Mouse (Mus musculus) WW6 (cell line): ENCODE data around the gene Clip3.

ENCODE experiments used
- DNase-seq: peaks from one replicate; pipeline ENCODE4 v3.0.0-alpha.2; 2013; ENCODE audit warnings: low read depth, low spot score

Gene Clip3

GRCm38 (mm10) chr7:30291215-30292131 lies at the start of gene Clip3:
Clip3 (plus strand) TSS chr7:30291728.
- DNase-seq: no peak

- DNase-seq: no peak
Observed at GRCm38 (mm10) chr7:30251956-30252954, 39.3 kb upstream of the Clip3 start.

- DNase-seq: no peak
Observed at GRCm38 (mm10) chr7:30265041-30265440, 26.5 kb upstream of the Clip3 start.

- no peak for DNase-seq
Observed at GRCm38 (mm10) chr7:30265531-30265930, 26.0 kb upstream of the Clip3 start.

DNA sequence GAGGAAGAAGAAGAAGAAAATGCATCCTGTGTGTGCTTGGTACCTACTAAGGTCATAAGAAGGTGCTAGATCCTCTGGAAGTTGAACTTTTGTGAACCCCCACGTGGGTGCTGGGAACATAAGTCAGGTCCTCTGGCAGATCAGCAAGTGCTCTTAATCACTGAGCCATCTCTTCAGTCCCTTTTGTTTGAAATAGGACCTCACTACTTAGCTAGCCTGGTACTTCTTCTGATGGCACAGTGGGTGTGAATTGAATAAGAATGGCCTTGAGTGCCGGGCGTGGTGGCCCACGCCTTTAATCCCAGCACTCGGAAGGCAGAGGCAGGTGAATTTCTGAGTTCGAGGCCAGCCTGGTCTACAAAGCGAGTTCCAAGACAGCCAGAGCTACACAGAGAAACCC lies 25.6 kb upstream of the Clip3 start:
- peak; percentile 77 for DNase-seq

DNA sequence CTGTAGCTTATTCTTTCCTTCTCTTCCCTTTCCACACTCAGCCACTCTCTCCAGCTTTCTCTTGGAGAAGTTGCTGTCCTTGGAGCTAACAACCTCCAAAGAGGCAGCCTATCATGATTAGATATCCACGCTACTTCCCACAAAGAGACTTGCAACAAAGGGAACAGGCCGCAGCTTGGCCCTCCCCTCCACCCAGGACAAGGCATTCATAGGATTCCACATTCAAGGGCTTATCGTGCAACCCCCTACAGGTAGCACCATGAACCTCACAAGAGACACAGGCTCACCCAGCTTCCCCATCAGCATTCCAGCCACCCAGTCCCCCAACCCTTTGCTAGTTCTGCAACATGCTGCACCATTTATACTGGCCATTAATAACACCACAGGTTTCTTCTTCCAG lies 24.7 kb upstream of the Clip3 start:
- peak; percentile 67 for DNase-seq

GRCm38 (mm10) chr7:30269641-30270040 lies 21.9 kb upstream of the Clip3 start:
- DNase-seq: no peak

DNA sequence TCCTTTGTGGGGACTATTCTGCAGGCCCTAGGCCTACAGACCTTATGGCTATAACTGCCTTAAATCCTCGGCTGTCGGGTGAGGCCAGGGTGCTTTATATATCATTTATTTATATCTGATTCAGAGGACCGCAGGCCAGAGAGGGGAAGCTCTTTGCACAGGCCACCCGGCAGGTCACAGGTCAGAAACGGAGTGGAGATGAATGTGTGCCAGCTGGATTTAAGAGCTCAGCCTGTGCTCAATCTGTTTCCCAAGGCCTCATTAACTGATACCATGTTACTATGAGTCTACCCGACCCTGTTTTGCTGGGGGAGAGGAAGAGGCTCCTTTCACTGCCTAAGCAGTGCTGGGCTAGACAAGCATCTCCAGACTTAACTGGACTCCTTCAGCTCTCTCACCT lies 17.1 kb upstream of the Clip3 start:
- DNase-seq: no peak

DNA sequence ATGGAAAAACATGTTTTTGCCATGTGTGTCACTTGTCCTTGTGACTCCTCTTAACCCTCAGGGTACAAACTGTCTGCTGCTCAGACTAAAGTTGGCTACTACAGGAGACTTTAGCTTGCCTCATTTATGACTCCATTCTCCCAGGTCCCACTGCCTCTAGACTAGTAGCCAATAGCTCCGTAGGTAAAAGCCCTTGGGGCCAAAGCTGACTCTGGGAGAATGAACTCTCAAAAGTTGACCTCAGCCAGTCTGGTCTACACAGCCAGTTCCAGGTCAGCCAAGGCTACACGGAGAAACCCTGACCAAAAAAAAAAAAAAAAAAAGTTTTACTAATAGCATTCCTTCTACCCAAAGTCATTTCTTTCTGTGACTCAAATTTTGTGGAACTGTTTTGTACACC lies 12.6 kb upstream of the Clip3 start:
- no peak for DNase-seq

- DNase-seq: no peak
Observed at GRCm38 (mm10) chr7:30279536-30279935, 12.0 kb upstream of the Clip3 start.

DNA sequence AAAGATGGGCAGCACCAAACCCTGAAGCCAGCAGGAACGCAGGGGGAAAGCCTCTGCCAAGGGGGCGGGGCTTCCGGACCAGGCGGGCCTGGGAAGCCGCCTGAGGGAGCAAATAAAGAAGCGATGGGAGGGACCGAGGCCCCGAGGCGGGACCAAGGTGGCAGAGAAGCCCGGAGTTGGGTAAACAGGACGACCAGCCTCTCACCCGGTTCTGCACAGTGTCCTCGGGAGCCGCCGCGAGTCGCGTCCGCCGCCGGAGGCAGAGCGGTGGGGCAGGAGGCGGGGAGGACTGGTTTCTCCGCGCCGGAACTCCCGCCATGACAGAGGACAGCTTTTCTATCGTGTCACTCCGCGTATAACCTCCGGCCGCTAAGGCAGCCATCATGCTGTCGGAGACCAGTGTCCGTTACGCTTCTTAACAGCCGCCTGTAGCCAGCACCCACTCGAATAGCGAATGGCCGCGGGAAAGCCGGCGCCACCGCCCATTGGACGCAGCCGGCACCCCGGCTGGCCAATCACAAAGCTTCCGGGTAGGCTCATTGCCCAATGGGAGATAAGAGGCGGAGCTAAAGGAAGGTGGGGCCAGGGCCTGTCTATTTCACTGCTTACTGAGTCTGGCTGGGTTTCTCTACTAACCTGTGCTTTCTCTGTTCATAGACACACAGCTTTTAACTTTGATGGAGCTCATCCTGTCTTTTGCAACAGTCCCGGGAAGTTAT lies 11.4 kb upstream of the Clip3 start, which contains the start of the genes Thap8 and Wdr62:
Thap8 (plus strand) TSS at position 144 of the 719 bp plus-strand sequence.
Wdr62 (minus strand) TSS at position 469 of the 719 bp plus-strand sequence.
- peak; percentile 91 for DNase-seq

- DNase-seq: peak; percentile 76
Observed at GRCm38 (mm10) chr7:30280670-30281138, 10.8 kb upstream of the Clip3 start.

DNA sequence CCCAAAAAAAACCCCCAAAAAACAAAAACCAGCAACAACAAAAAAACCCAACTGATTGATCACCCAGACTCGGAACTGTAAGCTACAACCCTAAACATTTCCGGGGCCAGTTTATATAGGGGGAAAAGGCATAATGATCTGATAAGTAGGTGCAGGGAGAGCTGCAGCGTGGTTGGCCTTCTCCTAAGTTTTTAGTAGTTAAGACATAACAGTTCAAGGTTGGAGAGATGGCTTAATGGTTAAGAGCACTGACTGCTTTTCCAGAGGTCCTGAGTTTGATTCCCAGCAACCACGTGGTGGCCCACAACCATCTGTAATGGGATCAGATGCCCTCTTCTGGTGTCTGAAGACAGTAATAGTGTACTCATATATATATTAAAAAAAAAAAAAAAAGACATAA lies 10.0 kb upstream of the Clip3 start:
- no peak for DNase-seq

GRCm38 (mm10) chr7:30282740-30283139 lies 8.8 kb upstream of the Clip3 start:
- DNase-seq: no peak

DNA sequence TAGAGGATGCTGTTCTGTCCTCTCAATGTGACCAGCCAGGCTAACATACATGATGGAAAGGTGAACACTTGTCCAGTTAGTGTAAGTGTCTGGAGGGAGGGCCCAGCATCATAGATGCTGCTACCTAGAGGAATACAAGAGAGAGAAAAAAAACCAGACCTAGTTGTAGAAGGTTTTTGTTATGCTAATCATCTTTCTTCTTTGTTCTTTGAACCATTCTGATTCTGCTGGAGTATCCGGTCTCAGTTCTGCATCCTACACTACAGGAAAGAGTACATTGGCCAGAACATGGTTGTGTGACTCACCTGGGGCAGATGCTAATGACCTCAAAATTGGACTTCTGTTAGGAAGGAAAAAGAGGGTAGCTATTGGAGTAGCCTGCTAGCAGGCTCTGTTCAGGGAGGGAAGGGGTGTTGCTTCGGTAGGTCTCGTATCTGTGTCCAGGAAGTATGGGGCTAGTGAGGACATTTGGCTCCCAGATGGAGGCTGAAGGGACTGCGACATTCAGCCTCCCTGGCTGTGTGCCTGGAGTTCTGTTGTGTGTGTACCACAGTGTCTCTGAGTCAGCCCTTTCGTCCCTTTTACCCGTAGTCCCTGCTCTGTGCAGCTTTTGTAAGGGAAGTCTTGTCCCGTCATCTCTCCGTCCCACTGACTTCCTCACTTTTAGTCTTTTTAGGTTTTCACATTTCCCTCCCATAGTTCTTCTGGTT lies 4.7 kb upstream of the Clip3 start:
- no peak for DNase-seq

- no peak for DNase-seq
Observed at GRCm38 (mm10) chr7:30288046-30288445, 3.5 kb upstream of the Clip3 start.

GRCm38 (mm10) chr7:30289071-30289713 lies 2.3 kb upstream of the Clip3 start:
- no peak for DNase-seq

DNA sequence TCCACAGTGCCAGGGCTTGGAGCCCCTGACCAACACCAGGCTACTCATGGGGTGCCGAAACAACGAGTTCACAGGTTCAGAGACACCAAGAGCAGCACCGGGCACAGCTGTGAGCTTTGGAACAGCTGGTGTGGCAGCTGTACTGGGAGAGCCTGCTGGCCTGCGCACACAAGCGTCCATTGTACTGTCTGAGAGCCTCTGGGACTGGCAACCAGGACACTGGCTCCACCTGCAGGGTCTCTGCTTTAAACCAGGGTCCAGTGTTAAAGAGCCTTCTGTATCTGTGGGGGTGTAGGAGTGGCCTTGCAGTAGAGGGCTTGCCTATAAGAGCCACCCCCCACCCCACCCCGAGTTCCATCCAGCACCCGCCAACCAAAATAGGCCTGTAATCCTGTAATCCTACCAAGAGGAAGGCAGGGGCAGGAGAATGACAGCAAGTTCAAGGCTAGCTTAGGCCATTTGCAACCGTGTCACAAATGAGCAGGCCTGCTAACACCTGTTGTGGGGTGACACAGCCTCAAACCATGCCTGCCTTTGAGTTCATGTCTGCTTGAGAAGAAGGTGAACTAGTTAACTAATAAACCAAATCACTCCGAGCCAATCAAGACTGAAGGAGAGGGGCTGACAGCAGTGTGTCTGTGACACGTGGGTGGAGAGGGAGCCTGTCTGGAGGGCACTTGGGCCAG lies 1.7 kb upstream of the Clip3 start:
- DNase-seq: no peak

- no peak for DNase-seq
Observed at GRCm38 (mm10) chr7:30293795-30294194, 2.3 kb downstream of the Clip3 start.

DNA sequence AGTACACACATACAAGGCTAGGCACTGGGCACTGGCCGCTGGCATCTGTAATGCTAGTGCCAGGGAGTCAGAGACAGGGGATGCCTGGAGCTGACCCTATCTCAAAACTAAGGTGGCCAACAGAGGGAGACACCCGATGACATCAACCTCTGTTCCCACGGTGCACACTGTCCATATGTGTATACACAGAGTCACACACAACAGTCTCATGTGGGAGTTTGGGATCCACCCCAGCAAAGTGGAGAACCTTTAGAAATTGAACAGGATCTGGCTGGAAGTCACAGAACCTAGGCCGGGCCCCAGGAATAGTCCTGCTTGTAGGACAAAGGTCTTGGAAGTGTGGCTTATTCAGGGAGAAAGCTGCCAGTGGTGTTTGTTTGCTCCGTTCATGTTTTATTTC lies 2.8 kb downstream of the Clip3 start:
- no peak for DNase-seq
